Mouse (Mus musculus) myocyte (in vitro differentiated cells): Measurements from ENCODE around the gene Hes6. TPM values are rescaled to one million over a fixed set of nuclear protein-coding genes. Genes with fewer than 3 reads are reported as not detected.

Experiments
- H3K27me3 ChIP-seq: one replicate; pipeline ENCODE4 v1.6.1; 2011; ENCODE audit not compliant: control insufficient read depth, insufficient read depth, insufficient read length
- H3K36me3 ChIP-seq: one replicate; pipeline ENCODE4 v1.6.1; 2011; ENCODE audit not compliant: control insufficient read depth, insufficient read depth
- H3K4me2 ChIP-seq: one replicate; pipeline ENCODE4 v1.6.1; 2011; ENCODE audit warnings: low read depth, control low read depth
- H3K4me3 ChIP-seq: one replicate; pipeline ENCODE4 v1.5.1; 2011; ENCODE audit warnings: mild to moderate bottlenecking, control low read depth, moderate library complexity
- H3K79me2 ChIP-seq: one replicate; pipeline ENCODE4 v1.6.1; 2011; ENCODE audit not compliant: control insufficient read depth, insufficient read depth
- H3ac ChIP-seq: one replicate; pipeline ENCODE4 v1.6.1; 2011; ENCODE audit not compliant: control insufficient read depth, insufficient read length
- CEBPB ChIP-seq: IDR thresholded peaks from 2 replicates; pipeline ENCODE4 v1.6.1; 2011; ENCODE audit warnings: mild to moderate bottlenecking, moderate library complexity; ENCODE audit not compliant: poor library complexity, insufficient read depth, severe bottlenecking
- E2F4 ChIP-seq: IDR thresholded peaks from one replicate; pipeline ENCODE4 v1.6.1; 2011; ENCODE audit warnings: mild to moderate bottlenecking, control low read depth, moderate library complexity; ENCODE audit not compliant: insufficient read depth
- MAX ChIP-seq: IDR thresholded peaks from one replicate; pipeline ENCODE4 v1.6.1; 2011; ENCODE audit warnings: low read depth, mild to moderate bottlenecking, control low read depth
- MYOD1 ChIP-seq, 3 experiments: IDR thresholded peaks; one replicate each; pipeline ENCODE4 v1.6.1; 2011; ENCODE audit warnings: control low read depth in 2 of 3, low read depth in 2 of 3, mild to moderate bottlenecking in 2 of 3, moderate library complexity in 1 of 3; ENCODE audit not compliant: insufficient read length in 2 of 3, control insufficient read depth in 1 of 3
- MYOG ChIP-seq, 3 experiments: IDR thresholded peaks; one replicate each; pipeline ENCODE4 v1.6.1; 2011; ENCODE audit warnings: control low read depth in 2 of 3, low read depth in 2 of 3, mild to moderate bottlenecking in 2 of 3; ENCODE audit not compliant: insufficient read length in 2 of 3, control insufficient read depth in 1 of 3, insufficient read depth in 1 of 3
- POLR2A ChIP-seq: IDR thresholded peaks from one replicate; pipeline ENCODE4 v1.6.1; 2011; ENCODE audit warnings: low read depth, mild to moderate bottlenecking, control low read depth, moderate library complexity; ENCODE audit not compliant: insufficient read length
- POLR2AphosphoS2 ChIP-seq: IDR thresholded peaks from one replicate; pipeline ENCODE4 v1.6.1; 2011; ENCODE audit warnings: low read depth, control low read depth; ENCODE audit not compliant: insufficient read length
- REST ChIP-seq: IDR thresholded peaks from one replicate; pipeline ENCODE4 v1.6.1; 2011; ENCODE audit warnings: mild to moderate bottlenecking, control low read depth, moderate library complexity; ENCODE audit not compliant: insufficient read depth, insufficient read length
- SRF ChIP-seq: IDR thresholded peaks from one replicate; pipeline ENCODE4 v1.6.1; 2011; ENCODE audit warnings: low read depth; ENCODE audit not compliant: control insufficient read depth, insufficient read length
- TCF12 ChIP-seq: IDR thresholded peaks from one replicate; pipeline ENCODE4 v1.6.1; 2011; ENCODE audit warnings: mild to moderate bottlenecking, control low read depth; ENCODE audit not compliant: poor library complexity, insufficient read depth, severe bottlenecking
- TCF3 ChIP-seq: IDR thresholded peaks from one replicate; pipeline ENCODE4 v1.6.1; 2011; ENCODE audit warnings: low read depth, control low read depth; ENCODE audit not compliant: insufficient read length
- USF1 ChIP-seq: IDR thresholded peaks from one replicate; pipeline ENCODE4 v1.6.1; 2011; ENCODE audit warnings: low read depth, mild to moderate bottlenecking, control low read depth, moderate library complexity
- polyA plus RNA-seq: library from polyadenylated mRNA; unstranded; fragments of >200 nt; fragmentation: generic; extraction: Trizol; gene quantifications from one replicate; pipeline ENCODE4 v1.2.1, GENCODE M21; 2012; ENCODE audit warnings: missing spikeins

Gene Hes6
- polyA plus RNA-seq, 1 experiment = 250 TPM

DNA sequence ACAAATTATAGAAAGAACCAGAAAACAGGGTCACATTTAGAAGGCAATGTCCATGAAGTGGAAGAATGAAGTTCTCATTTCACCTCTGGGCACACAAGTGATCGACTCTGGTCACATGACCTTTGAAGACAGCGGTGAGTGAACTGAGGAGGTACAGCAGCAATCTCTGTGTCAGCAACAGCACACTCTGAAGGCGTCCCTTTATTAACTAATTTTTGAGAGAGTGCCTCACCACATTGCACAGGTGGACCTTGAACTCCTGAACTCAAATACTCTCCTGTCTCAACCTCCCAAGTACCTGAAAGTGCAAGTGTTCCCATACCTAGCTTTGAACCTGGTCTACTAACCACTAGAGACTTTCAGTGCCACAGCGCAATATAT lies 32.8 kb downstream of the Hes6 start:
- Histone ChIP-seq H3K36me3 (peaks cover 77% of the 10 kb centered on the region), H3K4me2 (no peak overlapping the region), H3ac (no peak overlapping the region), H3K79me2 (no peaks in the 10 kb centered on the region), H3K4me3 (no peak overlapping the region), H3K27me3 (no peaks in the 10 kb centered on the region)
- TF ChIP-seq E2F4 (no peak), MYOD1 (IDR thresholded peaks at IDR 0.05; ENCODE audit: control insufficient read depth in 1 of 3, insufficient read length in 2 of 3, low read depth in 2 of 3) (no peak), POLR2A (no peak), USF1 (no peak), REST (no peak), CEBPB (no peak), MAX (no peak), POLR2AphosphoS2 (no peak), TCF12 (no peak), TCF3 (no peak), MYOG (IDR thresholded peaks at IDR 0.05; ENCODE audit: control insufficient read depth in 1 of 3, insufficient read depth in 1 of 3, insufficient read length in 2 of 3, low read depth in 2 of 3) (no peak), SRF (no peak)

DNA sequence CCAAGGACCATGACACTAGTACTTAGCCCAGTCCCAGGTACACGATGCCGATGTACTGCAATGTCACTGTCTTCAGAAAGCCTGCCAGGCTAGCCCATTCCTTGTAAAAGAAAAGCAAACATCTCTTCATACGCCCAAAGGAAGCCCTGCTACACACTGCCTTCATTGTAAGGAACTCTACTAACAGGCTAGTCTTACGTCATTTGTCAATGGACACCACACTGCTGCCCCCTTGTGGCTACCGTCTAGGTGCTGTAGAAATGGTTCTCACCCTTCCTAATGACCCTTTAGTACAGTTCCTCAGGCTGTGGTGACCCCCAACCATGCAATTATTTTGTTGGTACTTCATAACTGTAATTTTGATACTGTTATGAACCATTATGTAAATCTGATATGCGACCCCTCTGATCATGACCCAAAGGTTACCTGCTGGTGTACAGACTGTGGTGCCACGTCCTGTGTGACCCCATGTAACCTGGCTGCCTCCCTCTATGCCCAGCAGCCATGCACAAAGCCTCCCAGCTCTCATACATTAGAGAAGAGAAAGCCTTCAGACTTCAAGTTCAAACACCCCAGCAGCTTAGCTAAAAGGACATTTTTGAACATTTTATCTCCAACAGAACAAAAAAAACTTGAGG lies 33.3 kb downstream of the Hes6 start:
- H3ac ChIP-seq = no peak overlapping the region
- no peaks in the 10 kb centered on the region for H3K27me3 ChIP-seq
- TF ChIP-seq CEBPB (0 out of 2 replicates have a peak, but pooled peaks have one; percentile 12), USF1 (no peak)
- H3K79me2 ChIP-seq = no peaks in the 10 kb centered on the region
- no peak overlapping the region for H3K4me2 ChIP-seq
- no peak overlapping the region for H3K4me3 ChIP-seq
- peaks cover 81% of the 10 kb centered on the region for H3K36me3 ChIP-seq

- no peaks in the 10 kb centered on the region for H3K27me3 ChIP-seq
- H3K4me3 ChIP-seq = no peak overlapping the region
- H3K79me2 ChIP-seq = no peaks in the 10 kb centered on the region
- H3ac ChIP-seq = no peak overlapping the region
- H3K4me2 ChIP-seq = no peak overlapping the region
- H3K36me3 ChIP-seq = peaks cover 45% of the 10 kb centered on the region
- TF ChIP-seq MYOD1 (IDR thresholded peaks at IDR 0.05; ENCODE audit: control insufficient read depth in 1 of 3, insufficient read length in 2 of 3, low read depth in 2 of 3) (peak; percentile 25 to 90 (median 83)), TCF12 (peak; percentile 63), MYOG (IDR thresholded peaks at IDR 0.05; ENCODE audit: control insufficient read depth in 1 of 3, insufficient read depth in 1 of 3, insufficient read length in 2 of 3, low read depth in 2 of 3) (peak; percentile 53 to 93 (median 80)), POLR2AphosphoS2 (peak; percentile 55), CEBPB (no peak), TCF3 (no peak)
These were observed 40.4 kb downstream of the Hes6 start for GRCm38 (mm10) chr1:91373414-91373835.

DNA sequence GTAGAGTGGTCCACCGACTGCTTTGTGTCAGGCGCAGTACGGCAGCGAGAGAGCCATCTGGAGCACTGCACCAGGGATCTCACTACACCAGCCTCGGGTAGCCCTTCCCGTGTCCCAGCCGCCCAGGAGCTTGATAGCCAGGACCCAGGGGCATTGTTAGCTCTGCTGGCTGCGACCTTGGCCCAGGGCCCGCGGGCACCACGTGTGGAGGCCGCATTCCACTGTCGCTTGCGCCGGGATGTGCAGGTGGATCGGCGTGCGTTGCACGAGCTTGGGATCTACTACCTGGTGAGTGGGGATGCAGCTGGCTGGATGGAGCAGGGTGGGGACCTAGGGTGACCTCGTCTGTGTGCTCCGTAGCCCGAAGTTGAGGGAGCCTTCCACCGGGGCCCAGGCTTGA lies 43.8 kb downstream of the Hes6 start:
- Histone ChIP-seq H3ac (no peak overlapping the region), H3K4me2 (no peak overlapping the region), H3K36me3 (peaks cover 12% of the 10 kb centered on the region), H3K79me2 (no peaks in the 10 kb centered on the region), H3K27me3 (no peaks in the 10 kb centered on the region), H3K4me3 (no peak overlapping the region)
- TF ChIP-seq POLR2A = peak; percentile 29
- TF ChIP-seq POLR2AphosphoS2 = no peak

DNA sequence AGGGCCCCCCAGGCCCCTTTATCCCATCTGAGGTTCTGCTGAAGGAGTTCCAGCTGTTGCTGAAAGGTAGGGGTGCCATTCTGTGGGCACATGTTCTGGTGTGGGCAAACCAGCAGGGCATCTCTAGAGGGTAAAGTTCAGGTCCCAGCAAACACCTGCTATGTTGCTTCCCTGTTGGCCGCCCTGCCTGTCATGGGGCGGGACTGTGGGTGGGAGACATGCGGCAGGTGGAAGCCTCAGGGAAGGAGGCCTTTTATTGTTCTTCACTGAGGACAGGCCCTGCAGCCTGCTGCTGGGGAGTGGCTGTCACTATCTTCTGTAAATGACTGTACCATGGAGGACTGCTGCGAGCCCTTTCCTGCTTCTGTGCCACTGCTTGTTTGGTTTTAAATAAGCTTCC lies 44.4 kb downstream of the Hes6 start:
- peaks cover 8% of the 10 kb centered on the region for H3K36me3 ChIP-seq
- H3K79me2 ChIP-seq = no peaks in the 10 kb centered on the region
- no peak overlapping the region for H3ac ChIP-seq
- no peak for TF ChIP-seq REST
- TF ChIP-seq MAX = no peak
- TF ChIP-seq SRF = no peak
- TF ChIP-seq USF1 = no peak
- TF ChIP-seq MYOD1 (IDR thresholded peaks at IDR 0.05; ENCODE audit: control insufficient read depth in 1 of 3, insufficient read length in 2 of 3, low read depth in 2 of 3) = peak in 1 of 3 experiments; percentile 68
- no peak for TF ChIP-seq POLR2A
- TF ChIP-seq TCF12 = no peak
- TF ChIP-seq MYOG (IDR thresholded peaks at IDR 0.05; ENCODE audit: control insufficient read depth in 1 of 3, insufficient read depth in 1 of 3, insufficient read length in 2 of 3, low read depth in 2 of 3) = peak in 1 of 3 experiments; percentile 52
- no peak for TF ChIP-seq POLR2AphosphoS2
- TF ChIP-seq TCF3 = no peak
- H3K4me2 ChIP-seq = no peak overlapping the region
- no peaks in the 10 kb centered on the region for H3K27me3 ChIP-seq
- H3K4me3 ChIP-seq = no peak overlapping the region

DNA sequence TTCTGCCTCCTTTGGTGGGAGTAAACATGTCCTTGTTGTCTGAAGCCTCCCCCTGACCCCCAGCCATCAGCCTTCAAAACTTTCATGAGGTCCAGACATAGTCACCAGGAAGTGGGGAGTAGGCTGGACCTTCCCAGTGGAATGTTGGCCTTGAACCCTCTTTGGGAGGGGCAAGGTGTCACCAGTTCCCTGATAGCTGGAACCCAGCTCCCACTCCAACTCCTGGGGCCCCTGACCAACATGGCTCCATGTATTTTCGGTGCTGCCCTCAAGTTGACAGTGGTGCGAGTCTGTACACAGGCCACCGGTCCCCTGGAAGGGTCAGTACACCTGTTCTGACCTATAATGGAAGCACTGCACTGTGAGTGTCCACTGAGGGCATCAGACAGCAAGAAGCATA lies 46.5 kb downstream of the Hes6 start:
- Histone ChIP-seq H3K4me3 (peak overlapping the region; percentile 28), H3K36me3 (peaks cover 8% of the 10 kb centered on the region), H3K27me3 (no peaks in the 10 kb centered on the region), H3K79me2 (no peaks in the 10 kb centered on the region), H3K4me2 (peak overlapping the region; percentile 69), H3ac (no peak overlapping the region)
- TF ChIP-seq POLR2A (no peak), TCF12 (no peak), MYOD1 (IDR thresholded peaks at IDR 0.05; ENCODE audit: control insufficient read depth in 1 of 3, insufficient read length in 2 of 3, low read depth in 2 of 3) (no peak), USF1 (no peak), POLR2AphosphoS2 (no peak), MYOG (IDR thresholded peaks at IDR 0.05; ENCODE audit: control insufficient read depth in 1 of 3, insufficient read depth in 1 of 3, insufficient read length in 2 of 3, low read depth in 2 of 3) (no peak), REST (no peak), TCF3 (no peak), SRF (no peak), CEBPB (no peak), MAX (no peak), E2F4 (no peak)
